Mouse (Mus musculus): ENCODE measurements around the gene Ankrd9.

The Ankrd9 gene

DNA sequence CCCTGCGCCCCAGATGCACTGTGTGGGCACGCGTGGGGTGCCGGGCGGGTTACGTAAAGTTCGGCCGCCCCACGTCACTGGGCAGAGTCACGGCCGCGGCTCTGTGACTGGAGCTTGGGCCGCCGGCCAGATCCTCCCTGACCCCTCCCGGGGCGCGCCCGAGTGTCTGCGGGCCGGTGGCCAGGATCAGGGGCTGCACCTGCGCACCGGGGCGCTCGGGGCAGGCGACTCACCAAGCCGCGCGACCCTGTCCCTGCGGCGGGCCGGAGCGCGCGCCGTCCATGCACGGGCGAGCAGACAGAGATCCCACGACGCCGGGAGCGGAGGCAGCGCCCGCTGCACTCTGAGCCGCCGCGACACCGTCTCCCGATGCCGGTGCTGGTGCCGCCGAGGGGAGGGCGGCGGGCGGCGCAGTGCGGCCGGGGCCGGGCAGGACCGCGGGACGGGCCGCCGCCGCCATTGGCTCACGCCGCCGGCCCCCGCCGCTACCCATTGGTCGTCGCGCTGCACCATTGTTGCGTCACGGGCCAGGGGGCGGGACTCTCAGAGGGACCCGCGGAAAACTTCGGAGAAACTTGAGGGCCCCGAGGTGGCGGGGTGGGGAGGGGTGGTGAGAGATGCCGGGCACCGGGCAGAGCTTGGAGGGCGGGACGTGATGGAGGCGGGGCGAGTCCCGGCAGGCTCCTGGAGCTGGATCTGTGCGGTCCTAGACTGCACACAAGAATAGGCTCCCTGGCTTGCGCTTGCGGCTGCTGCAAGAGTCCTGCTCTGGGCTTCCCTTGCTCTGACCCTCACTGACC is at the start of gene Ankrd9:
Gene Ankrd9, minus strand, starts transcription at position 434 of the 800 bp plus-strand sequence.
- peak; percentile 79 for DNase-seq (ENCODE audit: low read depth)

DNA sequence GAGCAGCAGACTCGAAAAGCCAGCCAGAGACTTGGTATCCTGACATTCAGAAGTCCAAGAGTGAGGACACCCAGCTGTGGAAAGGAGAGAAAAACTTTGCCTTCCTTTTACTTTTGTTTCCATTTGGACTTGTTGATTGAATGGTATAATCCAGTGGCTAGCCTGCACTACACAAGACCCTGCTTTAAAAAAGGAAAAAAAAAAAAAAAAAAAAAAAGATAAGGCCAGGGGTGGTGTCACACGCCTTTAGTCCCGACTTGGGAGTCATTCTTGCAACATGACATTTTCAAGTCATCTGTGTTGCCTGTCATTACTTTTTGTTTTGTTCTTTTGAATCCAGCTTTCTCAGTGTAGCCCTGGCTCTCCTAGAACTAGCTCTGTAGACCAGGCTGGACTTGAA is 42.7 kb upstream of the Ankrd9 start:
- no peak for DNase-seq (ENCODE audit: low read depth)

DNA sequence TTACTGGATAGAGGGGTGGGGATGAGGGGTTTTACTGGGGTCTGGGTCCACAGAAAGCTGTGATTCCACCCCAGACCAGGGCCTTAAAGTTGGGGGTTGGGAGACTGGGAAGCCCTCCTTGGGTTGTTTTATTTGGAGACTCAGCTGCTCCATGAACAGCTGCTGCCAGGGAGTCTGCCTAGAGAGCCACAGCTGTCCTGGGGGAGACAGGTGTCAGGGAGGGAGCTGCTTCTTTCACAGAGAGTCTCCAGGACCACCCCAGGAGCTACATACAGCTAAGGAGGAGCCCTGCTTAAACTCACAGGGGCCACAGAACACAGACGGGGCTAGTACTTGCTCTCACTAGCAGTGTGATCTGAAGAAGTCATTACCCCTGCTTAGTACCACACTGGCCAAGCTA is 42.3 kb upstream of the Ankrd9 start:
- no peak for DNase-seq (ENCODE audit: low read depth)

DNA sequence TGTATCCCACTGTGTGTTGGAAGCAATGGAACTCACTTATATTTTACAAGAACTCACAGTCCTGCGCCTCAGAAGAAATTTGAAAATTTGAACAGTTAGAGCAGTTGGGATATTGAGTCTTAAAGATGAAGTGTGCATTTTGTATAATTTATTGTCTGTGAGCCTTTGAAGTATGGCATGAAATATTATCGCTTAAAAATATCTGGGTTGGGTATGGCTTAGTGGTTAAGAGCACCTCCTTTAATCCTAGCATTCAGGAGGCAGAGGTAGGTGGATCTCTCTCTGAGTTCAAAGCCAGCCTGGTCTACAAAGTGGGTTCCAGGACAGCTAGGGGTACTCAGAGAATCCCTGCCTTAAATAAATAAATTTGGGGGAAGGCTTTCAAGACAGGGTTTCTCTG is 40.2 kb upstream of the Ankrd9 start:
- DNase-seq (ENCODE audit: low read depth): no peak

DNA sequence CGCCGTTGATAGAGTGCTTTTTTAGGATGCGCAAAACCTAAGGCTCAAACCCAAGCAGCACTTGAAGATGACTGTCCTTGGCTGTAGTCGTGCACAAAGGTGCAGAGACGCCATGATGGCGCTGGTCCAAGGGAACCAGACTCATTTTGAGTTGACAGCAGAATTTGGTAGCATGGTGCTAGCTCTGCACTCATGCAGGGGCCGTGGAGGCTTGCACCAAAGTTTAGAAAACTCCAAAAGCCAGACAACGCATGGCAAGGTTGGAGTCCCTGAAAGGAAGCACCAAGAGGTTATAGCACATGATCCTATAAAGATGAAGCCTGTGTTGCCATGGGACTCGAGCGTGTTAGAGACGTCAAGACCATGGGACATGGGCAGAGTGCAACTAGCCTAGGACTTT is 39.2 kb upstream of the Ankrd9 start:
- no peak for DNase-seq (ENCODE audit: low read depth)

DNA sequence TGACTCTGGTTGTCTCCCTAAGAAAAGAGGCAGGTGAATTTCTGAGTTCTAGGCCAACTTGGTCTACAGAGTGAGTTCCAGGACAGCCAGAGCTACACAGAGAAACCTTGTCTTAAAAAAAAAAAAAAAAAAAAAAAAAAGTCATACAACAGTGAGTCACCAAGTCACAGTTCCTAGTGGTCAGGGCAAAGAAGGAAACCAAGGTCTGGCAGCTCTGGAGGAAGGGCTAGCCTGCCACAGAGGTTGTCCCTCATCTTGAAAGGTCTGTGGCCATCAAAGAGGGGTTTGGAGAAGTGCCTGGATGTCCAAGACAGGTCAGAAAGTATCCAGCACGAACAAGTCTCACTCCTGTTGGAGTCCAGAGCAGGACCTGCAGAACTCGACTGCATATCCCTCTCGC is 38.0 kb upstream of the Ankrd9 start:
- no peak for DNase-seq (ENCODE audit: low read depth)

DNA sequence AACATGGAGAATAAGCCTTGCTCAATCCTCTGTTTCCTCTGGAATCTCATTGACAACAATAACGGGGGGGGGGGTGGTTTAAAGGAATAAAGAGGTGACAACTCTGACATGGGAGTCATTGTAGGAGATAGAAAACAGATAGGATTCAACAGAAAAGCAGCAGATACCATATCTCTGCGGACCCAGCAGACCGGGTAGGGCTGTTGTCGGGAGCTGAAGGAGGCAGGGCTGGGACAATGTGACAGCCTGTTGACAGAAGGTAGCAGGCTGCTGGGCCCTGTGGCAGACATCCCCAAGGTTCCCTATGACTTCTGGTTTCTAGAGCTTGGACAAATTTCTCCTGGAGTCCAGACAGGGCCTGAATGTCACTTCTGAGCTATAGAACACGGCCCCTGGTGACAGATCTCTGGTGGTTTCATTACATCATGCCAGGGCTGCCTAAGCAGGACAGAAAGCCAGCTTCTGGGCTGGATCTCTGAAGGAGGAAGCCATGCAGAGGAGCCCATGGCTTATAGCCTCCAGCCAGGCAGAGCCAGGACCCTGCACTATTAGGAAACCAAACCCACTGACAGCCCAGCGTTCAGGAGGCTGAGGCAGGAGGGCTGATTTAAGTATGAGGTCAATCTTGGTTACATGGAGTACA is 30.9 kb upstream of the Ankrd9 start:
- DNase-seq (ENCODE audit: low read depth): no peak

DNA sequence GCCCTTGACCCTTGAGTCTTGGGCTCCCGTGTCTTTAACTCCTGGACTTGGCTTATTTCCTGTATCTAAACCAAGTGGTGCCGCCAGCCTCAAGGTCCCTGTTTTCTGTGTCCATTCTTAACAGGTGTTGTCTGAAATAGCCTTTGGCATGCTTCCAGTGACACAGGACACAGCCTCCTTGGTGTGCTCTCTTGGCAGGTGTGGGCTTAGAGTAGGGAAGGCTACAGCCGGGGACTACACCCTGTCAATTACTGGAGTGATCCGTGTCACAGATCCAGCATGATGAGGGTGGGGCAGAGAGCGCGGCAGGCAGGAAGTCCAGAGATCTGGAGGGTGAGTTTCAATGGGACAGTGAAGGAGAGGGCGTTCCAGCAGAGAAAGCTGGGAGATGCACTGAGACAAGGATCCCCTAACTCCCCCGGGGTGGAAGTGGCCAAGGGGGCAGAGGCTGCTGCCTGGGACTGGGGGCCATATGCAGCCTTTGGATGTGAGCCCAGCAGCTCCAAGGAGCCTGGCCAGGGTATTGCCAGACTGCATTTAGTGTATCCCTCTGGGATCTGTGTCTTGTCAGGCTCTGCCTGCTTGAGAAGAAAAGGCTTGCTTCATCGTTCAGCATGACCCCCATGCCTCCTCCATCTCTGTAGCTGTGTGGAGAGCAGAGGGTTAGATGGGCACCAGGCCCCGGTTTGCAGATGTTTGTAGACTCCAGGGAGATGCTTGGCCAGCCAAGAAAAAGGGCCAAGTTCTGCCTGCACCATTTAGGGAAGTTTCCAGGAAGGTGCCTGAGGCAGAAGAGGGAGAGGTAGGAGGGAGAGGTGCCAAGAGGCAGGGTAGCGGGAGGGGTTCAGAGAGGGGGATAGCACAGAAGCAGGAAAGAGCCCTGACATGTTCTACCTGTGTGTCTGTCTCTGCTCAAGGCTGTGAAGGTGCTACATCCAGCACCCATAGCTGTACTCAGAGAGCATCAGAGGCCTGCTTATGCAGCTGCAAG is 30.0 kb upstream of the Ankrd9 start:
- no peak for DNase-seq (ENCODE audit: low read depth)

DNA sequence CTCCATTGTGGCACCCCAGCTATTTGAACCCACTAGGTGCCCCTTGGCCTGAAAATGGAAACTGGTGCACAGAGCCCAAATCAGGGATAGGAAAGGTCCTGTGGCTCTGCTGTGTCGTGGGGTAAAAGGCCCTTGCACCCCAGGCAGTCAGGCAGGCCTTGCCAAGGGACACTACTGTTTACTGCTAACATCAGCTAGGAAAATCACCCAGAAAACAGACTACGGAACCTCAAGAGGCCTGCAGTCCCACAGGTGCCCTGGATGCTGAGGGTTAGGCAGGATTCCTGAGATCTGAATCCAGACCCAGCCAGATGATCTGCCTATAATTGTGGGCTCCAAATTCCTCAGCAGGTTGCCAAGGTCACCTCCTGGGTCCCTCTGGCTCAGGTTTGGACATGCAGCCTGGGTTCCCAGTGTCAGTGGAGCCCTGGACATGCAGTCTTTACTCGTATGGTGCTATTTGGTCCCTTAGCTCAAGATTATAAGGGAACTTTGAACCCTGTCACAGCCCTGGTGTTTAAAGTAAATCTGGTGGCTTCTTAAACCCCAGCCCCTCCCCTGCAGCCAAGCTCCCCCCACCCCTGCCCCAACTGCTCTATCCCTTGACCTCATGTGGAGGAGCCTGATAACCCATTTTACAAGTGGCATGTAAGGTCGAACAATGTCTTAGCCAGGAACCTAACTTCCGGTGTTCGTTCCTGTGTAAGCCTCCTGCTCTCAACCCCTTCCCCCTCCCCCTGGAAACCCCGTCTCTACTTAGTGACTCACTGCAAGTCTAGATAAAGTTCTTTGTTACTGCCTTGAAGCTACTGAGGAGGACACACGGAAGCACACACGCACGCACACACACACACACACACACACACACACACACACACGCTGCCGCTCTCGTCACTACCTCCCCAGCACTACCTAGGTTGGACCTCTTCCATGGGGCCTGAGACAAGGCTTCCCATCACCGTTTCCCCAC is 28.6 kb upstream of the Ankrd9 start:
- DNase-seq (ENCODE audit: low read depth): no peak

DNA sequence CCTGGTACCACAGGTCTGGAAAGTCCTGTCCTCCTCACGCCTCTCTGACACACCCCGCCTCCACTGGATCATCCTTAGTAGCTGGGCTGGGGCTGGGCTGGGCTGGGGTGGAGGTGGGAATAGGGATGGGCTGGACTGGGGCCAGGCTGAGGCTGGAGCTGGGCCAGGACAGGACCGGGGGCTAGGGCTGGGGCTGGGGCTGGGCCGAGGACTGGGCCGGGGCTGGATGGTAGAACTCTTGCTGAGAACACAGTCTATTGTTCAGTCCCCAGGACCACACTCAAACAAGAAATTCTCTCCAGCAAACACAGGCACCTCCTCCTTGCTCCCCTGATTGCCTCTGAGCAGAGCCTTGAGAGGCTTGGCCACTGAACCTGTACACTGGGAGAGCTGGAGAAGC is 27.5 kb upstream of the Ankrd9 start:
- no peak for DNase-seq (ENCODE audit: low read depth)

DNA sequence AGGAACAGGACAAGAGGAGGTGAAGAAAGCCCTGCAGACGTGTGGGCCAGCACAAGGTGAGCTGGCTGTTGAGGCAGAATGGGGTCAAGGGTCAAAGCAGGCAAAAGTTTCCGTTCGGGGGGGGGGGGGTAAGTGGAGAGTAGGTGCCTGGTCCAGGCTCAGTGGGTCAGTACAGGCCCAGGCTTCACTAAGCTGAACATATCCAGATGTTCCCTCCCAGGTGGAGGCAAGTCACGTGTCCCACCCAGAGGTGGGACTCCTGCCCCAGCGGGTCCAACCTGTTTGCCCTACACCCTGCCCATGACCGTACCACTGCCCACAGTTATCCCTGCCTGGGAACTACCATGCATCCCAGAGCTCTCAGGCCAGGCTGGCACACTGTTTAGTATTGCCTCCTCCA is 27.0 kb upstream of the Ankrd9 start:
- no peak for DNase-seq (ENCODE audit: low read depth)

DNA sequence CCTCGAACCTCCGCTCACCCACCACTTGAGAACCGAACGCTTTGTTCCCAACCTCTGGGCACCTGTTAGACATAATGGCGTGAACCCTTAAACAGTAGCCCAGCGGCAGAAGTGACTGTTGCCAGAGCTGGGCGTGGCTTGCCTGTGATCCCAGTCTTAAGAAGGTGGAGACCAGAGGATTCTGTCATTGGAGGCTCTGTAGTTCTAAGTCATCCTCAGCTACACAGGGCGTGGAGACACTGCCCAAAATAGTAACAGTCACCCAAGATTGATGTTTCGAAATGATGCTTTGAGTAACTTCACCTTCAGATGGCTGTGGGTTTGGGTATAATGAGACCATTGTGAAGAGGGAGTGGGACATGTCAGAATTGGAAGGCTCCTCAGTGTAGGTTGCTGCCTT is 25.3 kb upstream of the Ankrd9 start:
- no peak for DNase-seq (ENCODE audit: low read depth)

DNA sequence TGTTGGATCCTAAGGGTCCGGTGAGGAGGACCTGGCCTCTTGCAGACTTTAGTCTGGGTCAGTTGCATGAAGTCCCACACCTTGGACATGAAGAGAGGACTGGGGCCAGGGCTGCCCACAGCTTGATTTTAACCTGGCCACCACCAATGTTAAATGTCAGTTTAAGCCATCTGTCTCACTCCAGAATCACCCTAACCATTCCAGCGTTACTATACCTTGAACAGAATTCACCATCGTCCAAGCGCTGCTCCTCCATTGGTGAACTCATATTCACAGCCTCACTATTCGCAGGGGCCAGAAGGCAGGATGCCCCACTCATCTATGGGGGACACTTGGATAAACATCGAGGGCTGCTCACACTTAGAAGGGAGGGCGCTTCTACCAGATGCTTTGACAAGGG is 22.1 kb upstream of the Ankrd9 start:
- DNase-seq (ENCODE audit: low read depth): no peak

DNA sequence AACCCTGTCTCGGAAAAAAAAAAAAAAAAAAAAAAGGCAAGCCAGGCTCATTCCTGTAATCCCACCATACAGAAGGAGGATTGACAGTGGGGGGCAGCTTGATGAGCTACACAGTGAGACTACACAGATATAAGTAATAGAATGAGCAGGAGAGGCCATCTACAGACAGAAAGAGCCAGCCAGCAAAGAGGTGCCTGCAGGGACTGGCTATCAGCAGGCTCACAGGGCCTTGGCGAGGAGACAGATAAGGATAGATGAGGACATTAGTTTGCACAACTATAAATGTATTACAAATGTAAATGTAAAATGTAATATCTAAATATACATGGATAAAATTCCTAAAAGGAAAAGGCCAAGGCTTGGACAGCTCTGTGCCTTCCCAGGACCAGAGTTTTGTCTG is 21.0 kb upstream of the Ankrd9 start:
- DNase-seq (ENCODE audit: low read depth): no peak

DNA sequence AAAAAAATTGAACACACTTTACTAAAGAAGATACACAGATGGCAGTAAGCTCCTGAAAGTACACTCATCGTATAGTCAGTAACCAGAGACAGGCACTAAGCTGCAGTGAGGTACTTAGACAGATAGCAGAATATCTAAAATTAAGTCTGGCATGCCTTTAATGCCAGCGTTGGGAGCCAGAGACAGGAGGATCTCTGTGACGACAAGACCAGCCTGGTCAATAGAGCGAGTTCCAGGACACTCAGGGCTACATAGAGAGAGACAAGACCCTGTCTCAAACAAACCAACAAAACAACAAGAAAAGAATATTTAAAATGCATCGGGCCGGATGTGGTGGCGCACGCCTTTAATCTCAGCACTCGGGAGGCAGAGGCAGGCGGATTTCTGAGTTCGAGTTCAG is 19.3 kb upstream of the Ankrd9 start:
- DNase-seq (ENCODE audit: low read depth): no peak

DNA sequence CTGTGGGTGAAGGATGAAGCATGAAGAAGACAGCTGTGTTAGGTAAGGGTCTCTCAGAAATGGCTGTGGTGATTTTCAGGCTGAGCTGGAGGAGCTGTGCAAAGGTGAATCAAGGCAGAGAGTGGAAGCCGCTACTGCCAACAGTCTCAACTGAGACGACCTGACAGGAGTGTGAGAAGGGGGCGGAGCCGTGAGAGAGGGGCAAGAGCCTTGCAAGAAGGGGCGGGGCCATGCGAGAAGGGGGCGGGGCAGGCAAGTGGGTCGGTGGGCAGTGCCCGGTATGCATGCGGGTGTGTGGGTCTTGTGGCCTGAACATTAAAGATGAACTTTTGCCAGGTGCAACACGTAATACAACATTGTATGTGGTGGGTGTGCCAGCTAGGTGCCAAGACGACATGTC is 15.8 kb upstream of the Ankrd9 start:
- no peak for DNase-seq (ENCODE audit: low read depth)

DNA sequence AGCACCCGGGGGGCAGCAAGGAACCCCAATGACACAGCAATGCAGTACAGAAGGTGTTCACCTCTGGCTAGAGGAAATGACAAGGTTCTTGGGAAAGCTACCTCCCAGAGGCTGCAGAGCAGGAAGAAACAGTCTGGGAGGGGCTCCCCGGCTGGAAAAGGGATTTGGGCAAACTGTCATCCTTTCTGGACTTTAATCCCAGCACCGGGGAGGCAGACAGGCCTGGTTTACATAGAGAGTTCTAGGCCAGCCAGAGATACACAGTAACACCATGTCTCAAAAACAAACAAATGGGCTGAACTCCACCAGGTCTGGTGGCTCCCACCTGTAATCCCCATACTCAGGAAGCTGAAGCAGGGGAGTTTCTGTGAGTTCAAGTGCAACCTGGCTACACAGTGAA is 14.4 kb upstream of the Ankrd9 start:
- no peak for DNase-seq (ENCODE audit: low read depth)

DNA sequence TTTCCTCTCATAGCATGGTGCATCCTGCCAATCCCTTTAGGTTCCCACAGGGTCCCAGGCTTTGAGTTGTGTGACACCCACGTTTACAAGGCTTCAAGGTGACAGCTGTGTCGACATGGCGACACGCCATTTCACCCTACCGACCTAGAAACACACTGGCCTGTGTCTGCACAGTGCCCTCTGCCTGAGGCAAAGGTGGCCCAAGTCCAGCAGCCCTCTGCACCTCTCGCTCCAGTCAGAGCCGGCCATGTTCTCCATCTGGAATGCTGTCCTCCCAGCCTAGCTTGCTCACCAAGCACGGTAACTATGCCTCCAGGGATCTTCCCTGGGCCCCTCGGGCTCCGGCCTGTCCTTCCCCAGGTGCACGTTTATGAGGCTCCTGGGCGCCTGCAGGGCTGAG is 13.9 kb upstream of the Ankrd9 start:
- no peak for DNase-seq (ENCODE audit: low read depth)

DNA sequence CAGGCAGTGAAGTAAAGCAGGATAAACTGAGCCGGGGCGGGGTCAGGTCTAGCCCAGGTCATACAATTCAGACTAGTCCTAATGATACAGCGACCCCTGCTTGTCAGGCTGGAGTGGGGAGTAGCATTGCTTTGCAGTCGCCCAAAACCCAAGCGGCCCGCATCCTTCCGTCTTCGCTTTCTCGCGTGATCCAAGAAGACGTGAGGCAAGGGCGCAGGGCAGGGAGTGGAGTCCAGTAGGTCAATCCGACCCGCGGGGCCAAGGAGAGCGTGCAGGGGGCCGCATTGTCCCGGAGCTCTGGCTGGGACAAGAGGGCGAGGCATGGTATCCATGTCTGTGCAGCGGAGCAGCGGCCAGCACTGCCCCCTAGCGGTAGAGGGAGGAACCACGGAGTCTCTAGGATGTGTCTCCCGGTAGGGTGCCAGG is 13.3 kb upstream of the Ankrd9 start:
- peak; percentile 86 for DNase-seq (ENCODE audit: low read depth)

DNA sequence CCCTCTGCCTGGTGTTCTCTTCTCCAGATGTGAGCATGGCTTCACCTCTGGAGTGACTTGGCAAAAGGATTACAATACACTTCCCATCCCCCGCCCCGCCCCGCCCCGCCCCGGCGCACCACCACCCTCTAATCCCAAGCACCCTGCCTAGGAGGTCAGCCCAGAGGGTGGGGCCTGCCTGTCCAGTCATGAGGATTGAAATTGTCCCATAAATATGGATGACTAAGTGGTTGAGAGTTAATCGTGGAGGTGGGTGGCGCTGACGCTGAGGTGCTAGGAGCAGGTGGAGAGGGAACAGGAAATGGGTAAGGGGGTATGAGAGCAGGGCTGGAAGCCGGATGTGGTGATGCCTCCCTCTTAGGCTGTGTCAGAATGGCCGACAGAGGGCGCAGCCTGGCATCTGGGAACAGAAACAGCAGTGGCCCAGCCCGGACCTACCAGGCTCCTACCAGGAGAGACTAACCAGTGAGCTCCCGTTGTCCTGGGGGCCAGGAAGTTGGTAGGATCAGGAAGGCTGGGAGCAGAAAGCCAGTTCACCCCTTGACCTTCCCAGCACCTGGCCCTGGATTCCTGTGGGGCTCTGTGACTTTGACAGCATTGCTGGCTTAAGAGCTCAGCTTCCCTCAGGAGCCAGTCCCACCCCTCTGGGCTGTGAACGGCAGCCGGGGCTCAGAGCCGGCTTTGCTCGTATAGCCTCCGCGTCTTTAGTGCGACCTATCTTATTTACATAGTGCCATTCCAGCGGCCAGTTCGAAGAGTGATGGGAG is 12.7 kb upstream of the Ankrd9 start:
- DNase-seq (ENCODE audit: low read depth): peak; percentile 44

DNA sequence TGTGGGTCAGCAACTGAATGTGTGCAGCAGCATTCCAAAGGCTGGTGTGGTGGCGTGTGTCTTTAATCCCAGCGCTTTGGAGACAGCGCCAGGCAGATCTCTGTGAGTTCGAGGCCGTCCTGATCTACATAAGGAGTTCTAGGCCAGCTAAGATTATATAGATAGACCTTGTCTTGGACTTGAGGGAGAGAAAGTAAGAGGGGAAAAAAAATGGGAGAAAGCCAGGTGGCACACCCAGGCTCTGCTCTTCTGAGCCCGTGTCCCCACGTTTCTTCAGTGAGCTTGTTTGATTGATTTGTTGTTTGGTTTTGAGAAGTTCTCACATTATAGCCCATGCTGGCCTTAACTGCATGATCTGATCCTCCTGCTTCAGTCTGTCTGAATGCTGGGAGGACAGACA is 11.7 kb upstream of the Ankrd9 start:
- no peak for DNase-seq (ENCODE audit: low read depth)

Measured in fibroblast of lung, adult 2 months (primary cell).